Mouse (Mus musculus): ENCODE data around the gene Dcbld1.

DNA sequence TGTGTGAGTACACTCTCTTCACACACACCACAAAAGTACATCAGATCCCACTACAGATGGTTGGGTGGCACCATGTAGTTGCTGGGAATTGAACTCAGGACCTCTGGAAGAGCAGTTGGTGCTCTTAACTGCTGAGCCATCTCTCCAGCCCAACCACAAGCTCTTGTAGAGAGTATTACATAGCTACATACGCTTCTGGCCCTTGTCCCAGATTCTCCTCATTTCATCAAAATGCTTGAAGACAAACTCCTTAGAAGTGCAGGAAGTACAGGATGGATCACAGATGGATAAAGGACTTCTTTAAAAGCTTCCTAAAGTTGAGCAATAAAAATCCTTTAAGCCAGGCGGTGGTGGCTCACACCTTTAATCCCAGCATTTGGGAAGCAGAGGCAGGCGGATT, 88.5 kb downstream of the Dcbld1 start:
- TF ChIP-seq CTCF (IDR thresholded peaks at IDR 0.05), result no peak
- no peak for TF ChIP-seq EP300 (IDR thresholded peaks at IDR 0.05; ENCODE audit: insufficient read depth, low read depth, low read length)
- no peak for TF ChIP-seq POLR2A (IDR thresholded peaks at IDR 0.05; ENCODE audit: insufficient read depth, low read depth, low read length)

Data from heart, adult 2 months (tissue).